Mouse (Mus musculus) C2C12 (cell line): ENCODE results near the gene Ski.

Experiments
- CEBPB ChIP-seq: IDR thresholded peaks from one replicate; pipeline ENCODE4 v1.6.1; 2011; ENCODE audit warnings: low read depth, mild to moderate bottlenecking, control low read depth, moderate library complexity
- CTCF ChIP-seq: IDR thresholded peaks from one replicate; pipeline ENCODE4 v1.5.1; 2011; ENCODE audit not compliant: control insufficient read depth, insufficient read depth, insufficient read length
- FOSL1 ChIP-seq: IDR thresholded peaks from one replicate; pipeline ENCODE4 v1.8.0; 2011; ENCODE audit warnings: mild to moderate bottlenecking, low read length; ENCODE audit not compliant: poor library complexity, insufficient read depth, severe bottlenecking
- MAX ChIP-seq: IDR thresholded peaks from one replicate; pipeline ENCODE4 v1.6.1; 2011; ENCODE audit warnings: mild to moderate bottlenecking, control low read depth
- MYOD1 ChIP-seq: IDR thresholded peaks from one replicate; pipeline ENCODE4 v1.6.1; 2011; ENCODE audit warnings: low read depth; ENCODE audit not compliant: control insufficient read depth, insufficient read length
- MYOG ChIP-seq: IDR thresholded peaks from one replicate; pipeline ENCODE4 v1.6.1; 2011; ENCODE audit not compliant: control insufficient read depth, insufficient read length; ENCODE audit errors: extremely low read depth
- USF1 ChIP-seq: IDR thresholded peaks from one replicate; pipeline ENCODE4 v1.6.1; 2011; ENCODE audit warnings: low read depth, mild to moderate bottlenecking, control low read depth, moderate library complexity

DNA sequence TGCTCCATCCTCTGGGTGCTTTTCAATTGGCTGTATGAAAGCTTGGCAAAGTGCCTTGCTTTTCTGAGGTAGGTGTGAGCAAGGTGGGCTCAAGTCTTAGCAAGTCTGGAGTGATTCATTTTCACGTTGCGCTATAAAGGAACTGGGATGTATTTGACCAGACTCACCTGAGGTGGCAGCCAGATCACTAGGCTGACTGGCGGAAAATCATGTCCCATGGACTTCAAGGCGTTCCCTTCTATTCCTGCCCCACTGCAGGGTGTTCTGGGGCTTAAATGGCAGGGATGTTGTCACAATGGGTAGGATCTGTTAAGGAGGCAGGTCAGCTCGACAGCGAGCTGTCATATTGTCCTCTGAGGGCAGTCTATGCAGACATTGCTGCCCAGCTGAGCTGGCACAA lies 29.9 kb upstream of the Ski start:
- TF ChIP-seq CTCF (no peak), MAX (no peak), CEBPB (no peak), MYOG (no peak), USF1 (no peak), MYOD1 (no peak), FOSL1 (no peak)
